Mouse (Mus musculus) cerebellum, adult 2 months (tissue): ENCODE measurements around the gene Gpatch8.

ENCODE experiments used
- CTCF ChIP-seq: fragments of 200-500 bp; IDR thresholded peaks from 2 replicates; pipeline ENCODE4 v1.5.1; 2011; ENCODE audit warnings: low read depth, mild to moderate bottlenecking, control low read depth, low read length, moderate library complexity, borderline replicate concordance; ENCODE audit not compliant: insufficient read depth
- POLR2A ChIP-seq: fragments of 200-500 bp; IDR thresholded peaks from 2 replicates; pipeline ENCODE4 v1.6.1; 2011; ENCODE audit warnings: low read length, control low read depth, borderline replicate concordance; ENCODE audit not compliant: insufficient read depth

DNA sequence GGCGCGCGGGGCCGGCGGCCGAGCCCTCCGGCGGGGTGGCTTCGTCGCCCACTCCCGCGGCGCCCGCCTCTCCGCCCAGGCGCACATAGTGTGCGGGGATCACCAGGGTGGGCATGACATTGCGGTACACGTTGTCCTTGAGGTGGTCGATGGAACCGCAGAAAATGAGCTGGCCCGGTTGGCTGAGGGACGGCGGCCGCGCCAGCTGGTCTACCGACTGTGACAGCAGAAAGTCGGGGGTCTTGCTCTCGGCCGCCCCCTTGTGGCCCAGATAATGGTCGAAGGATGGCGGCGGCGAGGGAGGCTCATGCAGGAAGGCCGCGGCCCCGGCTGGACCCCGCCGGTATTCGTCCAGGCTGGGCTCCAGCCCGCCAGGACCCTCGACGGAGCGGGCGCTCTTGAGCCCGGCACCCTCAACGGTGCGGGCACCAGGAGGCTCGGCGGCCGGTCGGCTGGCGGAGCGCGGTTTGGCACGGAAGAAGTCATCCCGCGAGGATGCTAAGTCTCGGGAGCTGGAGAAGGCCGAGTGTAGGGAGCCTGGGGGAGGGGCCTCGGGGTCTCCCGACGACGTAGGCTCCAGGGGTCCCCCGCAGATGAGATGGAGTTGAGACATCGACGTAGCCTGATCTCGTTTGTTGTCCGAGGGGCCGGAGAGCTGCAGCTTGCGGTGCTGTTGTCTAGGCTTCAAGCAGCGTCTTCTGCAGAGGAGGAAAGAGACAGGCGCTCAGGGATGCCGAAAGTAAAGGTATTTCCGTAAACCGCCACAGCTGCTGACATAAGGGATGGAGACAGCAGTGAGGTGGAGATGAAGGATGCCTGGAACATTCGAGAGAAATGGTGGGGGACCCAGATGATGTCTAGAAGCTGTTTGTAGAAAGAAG, 117.7 kb downstream of the Gpatch8 start:
- no peak for TF ChIP-seq POLR2A
- TF ChIP-seq CTCF = peak; percentile 56
